Mouse (Mus musculus) thymus, postnatal 4 days (tissue): ENCODE measurements around the gene Uchl1.

Source experiments
- DNase-seq: peaks from one replicate; pipeline ENCODE4 v3.0.0; 2021

Gene Uchl1

DNA sequence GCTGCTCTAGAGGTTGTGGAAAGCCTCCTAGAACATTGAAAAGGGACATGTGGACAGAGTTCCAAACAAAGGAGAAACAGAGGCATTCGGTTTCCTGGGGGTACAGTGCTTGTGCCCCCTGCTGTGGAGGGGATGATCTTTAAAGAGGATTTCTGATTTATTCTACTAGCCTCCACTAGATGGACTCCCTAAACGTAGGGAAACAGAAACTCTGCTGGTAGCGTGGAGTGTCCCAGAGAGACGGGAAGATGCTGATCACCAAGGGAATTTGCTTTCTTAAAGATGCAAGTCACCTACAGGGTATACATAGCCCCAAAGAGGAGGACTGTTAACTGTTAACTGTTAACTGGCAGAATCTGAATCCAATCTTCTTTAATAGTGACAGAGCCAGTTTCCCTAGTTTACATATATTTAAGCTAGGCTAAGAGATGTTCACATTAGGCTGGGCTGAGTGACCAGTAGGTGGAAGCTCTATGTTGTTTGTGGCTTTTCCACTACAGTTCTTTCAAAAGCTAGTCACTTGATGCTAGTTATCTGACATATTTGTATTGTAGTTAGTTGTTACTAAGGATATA lies 34.6 kb downstream of the Uchl1 start:
- DNase-seq: no peak

DNA sequence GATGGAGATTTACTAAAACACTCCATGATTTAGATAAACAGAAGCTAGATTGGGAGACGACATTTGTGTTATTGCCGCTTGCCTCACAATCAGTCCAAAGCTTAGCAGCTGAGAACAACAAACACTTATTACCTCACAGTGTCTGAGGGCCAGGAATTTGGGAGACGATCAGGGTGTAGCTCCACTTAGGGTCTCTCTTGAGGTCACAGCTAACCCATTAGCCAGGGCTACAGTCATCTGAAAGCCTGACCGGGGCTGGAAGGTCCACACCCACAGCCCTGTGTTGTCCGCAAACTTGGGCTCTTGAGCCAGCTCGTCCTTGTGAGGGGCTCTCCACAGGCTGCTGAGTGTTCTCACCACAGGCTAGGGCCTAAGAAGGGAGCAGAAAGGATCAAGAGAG lies 36.9 kb downstream of the Uchl1 start:
- DNase-seq: no peak

DNA sequence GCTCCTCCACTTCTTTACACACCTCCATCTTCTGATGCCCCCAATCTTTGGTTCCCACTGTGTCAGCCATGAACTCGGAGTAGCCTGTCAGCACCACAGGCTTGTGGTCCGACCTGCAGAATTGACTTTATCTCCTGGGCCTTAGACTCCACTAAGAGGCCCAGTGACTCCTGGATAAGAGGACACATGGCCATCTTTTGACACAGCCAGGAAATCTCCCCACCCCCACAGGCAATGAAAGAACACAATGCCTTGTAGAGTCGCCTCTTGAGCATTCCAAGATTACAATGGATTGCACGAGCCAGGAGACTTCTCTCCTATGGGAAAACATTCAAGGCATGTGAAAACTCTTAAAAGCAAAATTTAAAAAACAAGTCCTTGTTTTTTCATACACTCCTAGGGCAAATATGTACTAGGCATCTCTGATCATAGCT lies 39.6 kb downstream of the Uchl1 start:
- DNase-seq: no peak

DNA sequence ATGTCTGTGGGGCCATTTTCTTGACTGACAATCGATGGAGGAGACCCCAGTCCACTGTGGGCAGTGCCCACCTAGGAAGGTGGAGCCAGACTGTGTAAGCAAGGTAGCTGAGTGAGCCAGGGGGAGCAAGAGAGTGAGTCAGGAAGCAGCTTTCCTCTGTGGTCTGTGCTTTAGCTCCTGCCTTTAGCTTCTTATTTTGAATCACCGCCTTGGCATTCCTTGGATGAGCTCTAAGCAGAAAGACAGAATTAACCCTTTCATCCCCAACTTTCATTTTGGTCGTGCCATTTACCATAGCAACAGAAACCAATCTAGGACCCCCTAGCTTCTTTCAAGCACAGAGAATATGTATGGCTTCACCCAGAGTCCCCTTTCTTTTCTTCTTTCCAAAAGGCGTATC lies 42.0 kb downstream of the Uchl1 start:
- DNase-seq: no peak

DNA sequence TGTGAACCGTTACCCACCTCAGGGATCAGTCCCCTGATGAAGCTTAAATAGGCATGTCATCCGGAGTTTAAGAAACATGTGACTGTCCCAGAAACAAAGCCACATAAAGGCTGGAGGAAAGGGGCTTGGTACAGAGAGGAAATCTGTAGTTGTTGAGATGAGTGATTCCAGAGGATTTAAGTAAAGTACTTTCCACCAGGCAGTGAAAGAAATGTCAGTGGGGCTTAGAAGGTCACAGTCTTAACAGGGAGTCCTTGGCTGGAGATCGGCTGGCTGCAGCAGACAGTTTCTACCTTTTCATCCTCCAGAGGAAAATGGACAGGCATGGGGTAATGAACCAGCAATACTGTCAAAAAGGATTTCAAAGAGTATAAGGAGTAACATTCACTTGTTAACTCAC lies 42.5 kb downstream of the Uchl1 start:
- no peak for DNase-seq

DNA sequence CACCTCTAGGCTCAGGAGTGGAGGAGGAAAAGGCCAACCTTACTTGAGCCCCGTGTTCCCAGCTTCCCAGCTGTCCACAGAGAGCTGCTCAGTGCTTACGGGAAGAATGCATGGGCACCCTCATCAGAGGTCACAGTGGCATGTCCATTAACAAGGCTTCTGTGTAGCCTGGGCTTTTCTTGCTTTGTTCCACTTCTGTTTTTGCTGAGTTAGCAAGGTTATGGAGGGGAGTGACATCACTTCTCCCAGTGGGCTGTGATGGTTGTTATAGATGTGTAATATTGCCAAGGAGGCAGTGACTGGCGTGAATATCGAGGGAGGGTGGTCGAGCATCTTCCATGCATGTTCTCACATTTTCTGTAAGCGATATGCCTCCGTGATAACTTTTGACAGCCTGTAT lies 43.0 kb downstream of the Uchl1 start:
- no peak for DNase-seq

DNA sequence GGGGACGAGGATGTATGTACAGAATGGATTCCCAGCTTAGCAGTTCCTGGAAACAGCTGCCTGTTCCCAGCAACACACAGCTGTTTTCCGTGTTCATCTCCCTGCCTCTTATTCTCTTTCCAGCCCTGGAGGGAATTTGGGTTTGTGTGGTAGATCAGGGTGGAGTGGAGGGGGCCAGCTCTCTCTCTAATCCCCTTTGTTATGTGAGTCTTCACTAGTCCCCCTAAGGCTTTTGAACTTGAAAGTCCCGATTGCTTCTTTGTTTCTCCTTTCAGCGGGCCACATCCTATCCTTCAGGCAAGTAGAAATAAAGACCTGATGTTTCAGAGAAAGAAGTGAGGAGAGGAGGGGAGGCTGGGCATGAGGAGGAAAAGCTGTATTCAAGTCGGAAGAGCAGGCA lies 45.0 kb downstream of the Uchl1 start:
- DNase-seq: no peak

DNA sequence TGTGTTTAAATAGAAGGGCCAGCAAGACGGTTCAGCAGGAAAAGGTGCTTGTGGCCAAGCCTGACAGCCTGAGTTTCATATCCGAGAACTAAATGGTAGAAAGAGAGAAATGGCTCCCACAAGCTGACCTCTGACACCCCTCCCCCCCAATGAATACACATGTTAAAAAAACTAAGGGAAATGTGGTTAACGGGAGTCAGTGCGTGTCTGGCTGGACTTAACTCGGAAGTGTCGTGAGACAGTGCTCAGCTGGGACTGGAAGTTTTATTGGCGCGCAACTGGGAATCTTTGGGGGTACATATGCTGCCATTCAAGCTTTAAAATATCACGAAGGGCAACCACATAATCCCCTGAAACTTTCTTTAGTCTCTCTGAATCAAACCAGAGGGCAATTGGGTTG lies 46.7 kb downstream of the Uchl1 start:
- DNase-seq: no peak

DNA sequence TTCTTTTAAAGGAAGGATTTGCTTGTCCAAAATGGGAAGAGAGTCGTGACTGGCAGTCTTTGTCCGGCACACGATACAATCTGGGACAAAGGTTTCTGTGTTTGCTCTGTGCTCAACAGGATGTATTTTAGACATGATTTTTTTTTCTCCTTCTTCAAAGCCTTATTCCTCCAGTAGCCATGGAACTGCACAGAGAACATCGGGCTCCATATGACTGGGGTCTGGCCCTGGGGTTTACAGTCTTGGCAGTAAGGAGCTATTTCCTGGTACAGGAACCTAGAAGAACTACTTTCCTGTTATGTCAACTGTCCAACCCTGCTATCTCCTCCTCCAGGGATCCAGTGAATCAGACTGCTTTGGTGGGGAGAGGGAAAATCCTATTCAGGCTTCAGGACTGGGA lies 47.1 kb downstream of the Uchl1 start:
- DNase-seq: no peak

DNA sequence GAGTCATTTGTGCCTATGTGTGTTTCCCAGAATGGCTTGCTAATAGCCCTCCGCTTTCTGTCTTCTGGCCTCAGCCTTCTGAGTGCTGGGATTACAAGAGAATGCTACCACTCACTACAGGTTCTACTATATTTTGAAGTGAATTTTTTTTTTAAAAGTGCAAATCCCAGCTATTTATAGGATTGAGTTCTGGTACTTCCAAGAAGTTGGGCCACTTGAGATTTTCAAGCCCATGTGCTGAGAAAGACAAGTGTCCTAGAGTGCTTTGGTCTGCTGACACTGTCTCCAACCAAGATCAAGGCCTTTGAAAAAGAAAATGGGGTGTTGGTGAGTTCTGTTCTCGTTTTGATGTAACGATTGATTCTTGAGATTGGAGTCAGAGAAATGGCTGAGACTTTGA lies 47.7 kb downstream of the Uchl1 start:
- no peak for DNase-seq

DNA sequence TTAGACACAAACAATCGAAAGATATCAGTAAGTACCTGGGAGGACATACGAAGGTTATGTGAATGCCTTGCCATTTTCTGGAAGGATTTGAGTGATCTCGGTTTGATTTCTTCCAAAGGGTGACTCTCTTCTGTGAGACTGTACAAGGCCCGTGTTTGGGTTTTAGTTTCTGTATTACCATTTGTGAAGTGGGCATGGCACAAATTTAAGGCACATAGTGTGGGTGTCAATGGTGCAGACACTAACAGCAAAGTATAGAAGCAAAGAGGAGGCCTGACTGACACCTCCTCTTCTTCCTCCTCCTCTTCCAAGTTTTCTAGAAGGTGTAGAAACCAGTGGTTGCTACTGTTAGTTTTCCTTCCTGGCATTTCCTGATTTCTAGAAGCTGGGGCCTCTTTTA lies 53.4 kb downstream of the Uchl1 start:
- DNase-seq: no peak

DNA sequence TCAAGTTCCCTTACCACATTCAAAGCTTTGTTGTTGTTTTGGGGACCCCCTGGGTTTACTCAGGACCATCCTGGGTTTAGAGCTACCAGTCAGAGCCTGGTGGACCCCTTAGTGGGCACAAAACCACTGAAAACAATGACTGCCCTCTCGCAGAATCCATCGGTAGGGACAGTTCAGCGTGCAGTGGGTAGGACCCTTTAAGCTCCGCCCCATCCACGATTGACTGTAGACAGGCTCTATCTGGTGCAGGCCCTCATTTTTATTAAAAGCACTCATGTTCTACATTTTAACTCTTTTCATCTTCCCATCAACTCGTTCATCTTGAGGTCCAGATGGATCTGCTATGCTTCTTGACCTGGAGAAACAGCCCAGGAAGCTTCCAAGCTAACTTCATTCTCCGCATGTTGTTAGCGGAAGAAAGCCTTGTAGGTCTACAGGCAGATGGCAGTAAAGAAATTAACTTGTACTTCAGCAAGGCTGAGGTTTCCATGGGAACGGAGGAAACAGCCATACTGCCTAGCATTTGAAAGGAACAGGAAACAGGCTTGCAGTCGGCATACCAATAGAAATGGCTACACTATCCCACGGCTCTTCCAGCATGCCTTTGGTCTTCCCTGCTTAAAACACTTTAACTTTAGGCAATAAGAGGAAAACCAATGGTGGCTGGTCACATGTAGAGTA lies 54.9 kb downstream of the Uchl1 start:
- no peak for DNase-seq

DNA sequence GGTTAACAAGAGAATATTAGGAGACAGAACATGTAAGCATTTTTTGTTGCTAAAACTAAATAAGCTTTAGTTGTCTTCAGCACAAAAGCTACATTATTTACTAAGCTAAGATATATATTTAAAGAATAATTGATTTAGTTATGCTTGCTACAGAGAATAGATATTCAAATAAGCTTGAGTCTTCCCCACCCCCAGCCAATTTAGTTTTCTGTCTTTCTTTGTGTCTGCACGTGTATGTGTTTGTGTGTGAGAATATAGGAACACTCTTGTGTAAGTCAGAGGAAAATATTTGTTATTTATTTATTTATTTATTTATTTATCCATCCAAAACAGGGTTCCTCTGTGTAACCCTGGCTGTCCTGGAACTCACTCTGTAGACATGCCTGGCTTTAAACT lies 55.4 kb downstream of the Uchl1 start:
- DNase-seq: no peak

DNA sequence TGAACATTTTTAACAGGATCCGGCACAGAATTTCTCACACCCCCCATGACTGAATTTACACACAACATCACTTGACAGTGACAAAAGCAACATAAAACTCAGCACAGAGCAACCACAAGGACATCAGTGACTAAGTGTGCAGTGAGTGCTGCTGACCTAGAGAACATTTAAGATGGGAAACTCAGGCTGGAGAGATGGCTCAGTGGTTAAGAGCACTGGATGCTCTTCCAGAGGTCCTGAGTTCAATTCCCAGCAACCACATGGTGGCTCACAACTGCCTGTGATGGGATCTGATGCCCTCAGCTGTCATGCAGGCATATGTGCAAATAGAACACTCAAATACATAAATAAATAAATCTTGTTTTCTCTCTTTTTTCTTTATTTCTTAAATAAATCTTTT lies 57.7 kb downstream of the Uchl1 start:
- no peak for DNase-seq
